Mouse (Mus musculus): ENCODE data around the gene Ryr3. TPM values are rescaled to one million over a fixed set of nuclear protein-coding genes. Genes with fewer than 3 reads are reported as not detected.

Gene Ryr3
- polyA plus RNA-seq (2017; shearing (Covaris generic)) = 1.4 TPM

DNA sequence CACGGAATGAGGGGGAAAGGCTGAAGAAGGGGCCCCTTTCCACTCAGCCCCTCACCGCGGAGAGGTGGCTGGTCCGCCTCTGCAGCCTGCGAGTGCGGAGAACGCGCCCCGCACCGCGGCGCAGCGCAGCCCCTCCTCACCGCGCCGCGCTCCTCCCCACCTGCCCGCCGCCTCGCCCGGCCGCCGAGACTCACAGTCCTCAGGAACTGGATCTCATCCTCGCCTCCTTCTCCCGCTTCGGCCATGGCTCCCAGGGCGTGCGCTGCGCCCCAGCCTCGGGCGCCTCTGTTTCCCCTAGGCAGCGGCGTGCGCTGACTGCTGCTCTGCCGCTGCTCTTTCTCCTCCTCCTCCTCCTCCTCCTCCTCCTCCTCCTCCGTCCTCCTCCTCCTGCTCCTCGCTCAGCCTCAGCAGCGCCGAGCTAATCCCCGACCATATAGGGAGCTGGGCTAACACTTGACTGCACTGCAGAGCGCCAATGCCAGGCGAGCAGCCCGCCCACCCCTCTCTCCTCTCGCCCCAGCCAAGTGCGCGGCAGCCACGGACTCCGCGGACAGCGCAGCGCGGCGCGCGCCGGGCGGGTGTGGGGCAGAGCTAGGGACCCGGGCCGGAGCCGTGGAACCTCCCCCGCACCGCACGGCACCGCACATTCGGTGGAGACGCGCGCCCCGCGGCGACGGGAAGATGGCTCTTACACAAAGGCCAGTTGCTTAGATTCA is at the start of gene Ryr3:
Gene Ryr3, minus strand, starts transcription at position 351 of the 716 bp plus-strand sequence.

Other genes starting within 250 kb of the Ryr3 start
- gene Tmco5b, start 68.6 kb upstream of the Ryr3 start, polyA plus RNA-seq (2017; shearing (Covaris generic)) = not detected
- gene Fmn1, start 110.6 kb upstream of the Ryr3 start, polyA plus RNA-seq (2017; shearing (Covaris generic)) = 0.44 TPM

Measured in activated CD4-positive, CD25-positive, alpha-beta regulatory T cell, adult 9 weeks (primary cell).